Mouse (Mus musculus): Measurements from ENCODE around the gene Aldh9a1. TPM values are rescaled to one million over a fixed set of nuclear protein-coding genes. Genes with fewer than 3 reads are reported as not detected.

Gene Aldh9a1
- polyA plus RNA-seq, 1 experiment from 2014 or later, result 36.5 TPM

DNA sequence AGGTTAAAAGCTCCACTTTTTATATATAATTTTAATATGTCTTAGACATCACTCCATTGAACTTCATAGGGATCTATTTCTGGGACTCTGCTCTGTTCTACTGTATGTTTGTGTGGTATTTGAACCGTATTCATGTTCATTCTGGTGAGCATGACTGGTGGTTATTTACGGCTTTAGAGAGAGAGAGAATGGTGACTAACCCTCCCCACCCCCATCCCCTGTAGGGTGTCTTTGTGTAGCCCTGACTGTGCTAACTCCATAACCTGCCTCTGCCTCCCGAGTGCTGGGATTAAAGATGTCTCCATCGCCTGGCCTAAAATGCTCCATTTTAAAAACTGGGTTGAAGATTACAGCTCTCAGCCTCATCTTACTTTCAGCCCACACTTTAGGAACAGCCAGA is 10.5 kb downstream of the Aldh9a1 start:
- no peak for DNase-seq (ENCODE audit: low spot score)
- Histone ChIP-seq H3K9ac (ENCODE audit: low read length) (no peak overlapping the region), H3K27ac (replicated peaks; ENCODE audit: low read depth, low read length) (no peak overlapping the region), H3K4me3 (ENCODE audit: low read depth, low read length) (no peak overlapping the region), H3K27me3 (ENCODE audit: control insufficient read depth, insufficient read depth, low read length) (no peaks in the 10 kb centered on the region), H3K36me3 (ENCODE audit: control insufficient read depth, insufficient read depth, low read length) (peaks cover 3% of the 10 kb centered on the region; the same call in 1 of the 2 replicates), H3K9me3 (ENCODE audit: control insufficient read depth, low read length) (no peaks in the 10 kb centered on the region), H3K4me2 (ENCODE audit: low read depth, severe bottlenecking) (no peak overlapping the region), H3K4me1 (ENCODE audit: control insufficient read depth, insufficient read depth, low read length) (no peaks in the 10 kb centered on the region)
- no peak for ATAC-seq (ENCODE audit: insufficient number of reproducible peaks, low FRiP score, low TSS enrichment, low read depth)
- 80% methylated on average over 4 of the region's 4 CpGs for WGBS

- Histone ChIP-seq H3K36me3 (ENCODE audit: control insufficient read depth, insufficient read depth, low read length) (no peaks in the 10 kb centered on the region; the same call in 1 of the 2 replicates), H3K4me2 (ENCODE audit: low read depth, severe bottlenecking) (no peak overlapping the region), H3K27me3 (ENCODE audit: control insufficient read depth, insufficient read depth, low read length) (no peaks in the 10 kb centered on the region), H3K4me1 (ENCODE audit: control insufficient read depth, insufficient read depth, low read length) (no peaks in the 10 kb centered on the region), H3K27ac (replicated peaks; ENCODE audit: low read depth, low read length) (no peak overlapping the region), H3K4me3 (ENCODE audit: low read depth, low read length) (no peak overlapping the region), H3K9ac (ENCODE audit: low read length) (no peak overlapping the region), H3K9me3 (ENCODE audit: control insufficient read depth, low read length) (no peaks in the 10 kb centered on the region)
- 80% methylated on average over 4 of the region's 4 CpGs for WGBS
- ATAC-seq (ENCODE audit: insufficient number of reproducible peaks, low FRiP score, low TSS enrichment, low read depth), result no peak
- no peak for DNase-seq (ENCODE audit: low spot score)
Observed at GRCm38 (mm10) chr1:167362819-167363218, 13.0 kb downstream of the Aldh9a1 start.

DNA sequence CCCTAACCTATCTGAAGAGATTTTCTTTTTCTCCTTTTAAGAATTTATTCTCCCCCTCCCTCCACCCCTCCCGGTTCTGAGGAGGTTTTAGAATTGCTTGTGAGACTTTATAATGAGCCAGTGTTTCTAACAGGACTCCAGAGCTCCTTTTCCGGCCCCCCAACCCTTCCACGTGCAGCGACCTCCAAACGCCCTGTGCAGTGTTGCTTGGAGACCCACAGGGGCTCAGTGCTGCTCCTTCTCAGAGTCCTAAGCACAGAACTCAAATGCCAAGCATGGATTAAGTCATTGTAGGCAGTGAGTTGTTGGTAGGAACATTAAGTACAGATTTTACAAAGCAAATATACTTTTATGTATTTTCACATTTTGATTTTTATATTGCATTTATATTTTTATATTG is 13.5 kb downstream of the Aldh9a1 start:
- no peak overlapping the region for H3K4me2 ChIP-seq (ENCODE audit: low read depth, severe bottlenecking)
- no peak overlapping the region for H3K4me3 ChIP-seq (ENCODE audit: low read depth, low read length)
- no peak overlapping the region for H3K9ac ChIP-seq (ENCODE audit: low read length)
- H3K27ac ChIP-seq (replicated peaks; ENCODE audit: low read depth, low read length), result no peak overlapping the region
- ATAC-seq (ENCODE audit: insufficient number of reproducible peaks, low FRiP score, low TSS enrichment, low read depth) (no peak), DNase-seq (ENCODE audit: low spot score) (no peak)
- H3K9me3 ChIP-seq (ENCODE audit: control insufficient read depth, low read length), result no peaks in the 10 kb centered on the region
- no peaks in the 10 kb centered on the region; the same call in 1 of the 2 replicates for H3K36me3 ChIP-seq (ENCODE audit: control insufficient read depth, insufficient read depth, low read length)
- 73% methylated on average over 5 of the region's 5 CpGs for WGBS
- H3K27me3 ChIP-seq (ENCODE audit: control insufficient read depth, insufficient read depth, low read length), result no peaks in the 10 kb centered on the region
- H3K4me1 ChIP-seq (ENCODE audit: control insufficient read depth, insufficient read depth, low read length), result no peaks in the 10 kb centered on the region

DNA sequence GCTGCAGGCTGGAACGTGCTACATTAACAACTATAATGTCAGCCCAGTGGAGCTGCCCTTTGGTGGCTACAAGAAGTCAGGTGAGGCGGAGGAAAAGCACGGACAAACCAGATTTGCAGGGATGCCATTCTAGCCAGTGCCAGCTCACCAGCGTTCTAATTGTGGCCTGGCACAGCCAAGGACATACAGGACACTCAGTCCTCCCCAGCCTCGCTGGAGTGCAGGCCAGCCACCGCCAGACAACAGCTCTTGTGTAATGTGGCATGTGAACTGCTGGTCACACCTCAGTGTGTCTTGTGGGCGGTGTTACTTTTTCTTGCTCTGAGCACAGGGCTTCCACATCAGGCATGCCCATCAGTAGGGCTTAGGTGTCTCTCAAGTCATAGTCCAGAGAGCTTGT is 16.0 kb downstream of the Aldh9a1 start:
- DNase-seq (ENCODE audit: low spot score), result no peak
- Histone ChIP-seq H3K4me2 (ENCODE audit: low read depth, severe bottlenecking) (no peak overlapping the region), H3K27me3 (ENCODE audit: control insufficient read depth, insufficient read depth, low read length) (no peaks in the 10 kb centered on the region), H3K4me3 (ENCODE audit: low read depth, low read length) (no peak overlapping the region), H3K4me1 (ENCODE audit: control insufficient read depth, insufficient read depth, low read length) (no peaks in the 10 kb centered on the region), H3K9ac (ENCODE audit: low read length) (no peak overlapping the region), H3K36me3 (ENCODE audit: control insufficient read depth, insufficient read depth, low read length) (no peaks in the 10 kb centered on the region; the same call in 1 of the 2 replicates), H3K27ac (replicated peaks; ENCODE audit: low read depth, low read length) (no peak overlapping the region), H3K9me3 (ENCODE audit: control insufficient read depth, low read length) (no peaks in the 10 kb centered on the region)
- WGBS, result 89% methylated on average over 7 of the region's 7 CpGs
- no peak for ATAC-seq (ENCODE audit: insufficient number of reproducible peaks, low FRiP score, low TSS enrichment, low read depth)

GRCm38 (mm10) chr1:167366621-167367020 is 16.8 kb downstream of the Aldh9a1 start:
- H3K36me3 ChIP-seq (ENCODE audit: control insufficient read depth, insufficient read depth, low read length), result no peaks in the 10 kb centered on the region
- H3K9ac ChIP-seq (ENCODE audit: low read length), result no peak overlapping the region
- H3K4me3 ChIP-seq (ENCODE audit: low read depth, low read length), result no peak overlapping the region
- H3K27ac ChIP-seq (replicated peaks; ENCODE audit: low read depth, low read length), result no peak overlapping the region
- H3K4me2 ChIP-seq (ENCODE audit: low read depth, severe bottlenecking), result no peak overlapping the region
- ATAC-seq (ENCODE audit: insufficient number of reproducible peaks, low FRiP score, low TSS enrichment, low read depth) (no peak), DNase-seq (ENCODE audit: low spot score) (no peak)
- no peaks in the 10 kb centered on the region for H3K27me3 ChIP-seq (ENCODE audit: control insufficient read depth, insufficient read depth, low read length)
- WGBS, result 90% methylated on average over 6 of the region's 6 CpGs
- no peaks in the 10 kb centered on the region for H3K4me1 ChIP-seq (ENCODE audit: control insufficient read depth, insufficient read depth, low read length)
- no peaks in the 10 kb centered on the region for H3K9me3 ChIP-seq (ENCODE audit: control insufficient read depth, low read length)

GRCm38 (mm10) chr1:167368018-167368417 is 18.2 kb downstream of the Aldh9a1 start:
- WGBS, result 93% methylated on average over 4 of the region's 4 CpGs
- no peak for ATAC-seq (ENCODE audit: insufficient number of reproducible peaks, low FRiP score, low TSS enrichment, low read depth)
- no peak overlapping the region for H3K27ac ChIP-seq (replicated peaks; ENCODE audit: low read depth, low read length)

GRCm38 (mm10) chr1:167368513-167368912 is 18.7 kb downstream of the Aldh9a1 start:
- 87% methylated on average over 7 of the region's 7 CpGs for WGBS
- Histone ChIP-seq H3K4me2 (ENCODE audit: low read depth, severe bottlenecking) (no peak overlapping the region), H3K36me3 (ENCODE audit: control insufficient read depth, insufficient read depth, low read length) (no peaks in the 10 kb centered on the region), H3K4me1 (ENCODE audit: control insufficient read depth, insufficient read depth, low read length) (no peaks in the 10 kb centered on the region), H3K27ac (replicated peaks; ENCODE audit: low read depth, low read length) (no peak overlapping the region), H3K9ac (ENCODE audit: low read length) (no peak overlapping the region), H3K9me3 (ENCODE audit: control insufficient read depth, low read length) (no peaks in the 10 kb centered on the region), H3K4me3 (ENCODE audit: low read depth, low read length) (no peak overlapping the region), H3K27me3 (ENCODE audit: control insufficient read depth, insufficient read depth, low read length) (no peaks in the 10 kb centered on the region)
- ATAC-seq (ENCODE audit: insufficient number of reproducible peaks, low FRiP score, low TSS enrichment, low read depth) (no peak), DNase-seq (ENCODE audit: low spot score) (no peak)

More at GRCm38 (mm10) chr1:167368018-167368417, 18.2 kb downstream of the Aldh9a1 start:
- Histone ChIP-seq H3K27me3 (ENCODE audit: control insufficient read depth, insufficient read depth, low read length) (no peaks in the 10 kb centered on the region), H3K36me3 (ENCODE audit: control insufficient read depth, insufficient read depth, low read length) (no peaks in the 10 kb centered on the region), H3K4me1 (ENCODE audit: control insufficient read depth, insufficient read depth, low read length) (no peaks in the 10 kb centered on the region), H3K9me3 (ENCODE audit: control insufficient read depth, low read length) (no peaks in the 10 kb centered on the region), H3K9ac (ENCODE audit: low read length) (no peak overlapping the region), H3K4me2 (ENCODE audit: low read depth, severe bottlenecking) (no peak overlapping the region), H3K4me3 (ENCODE audit: low read depth, low read length) (no peak overlapping the region)
- DNase-seq (ENCODE audit: low spot score), result no peak

GRCm38 (mm10) chr1:167369905-167370304 is 20.1 kb downstream of the Aldh9a1 start:
- Histone ChIP-seq H3K27me3 (ENCODE audit: control insufficient read depth, insufficient read depth, low read length) (no peaks in the 10 kb centered on the region), H3K27ac (replicated peaks; ENCODE audit: low read depth, low read length) (no peak overlapping the region), H3K9ac (ENCODE audit: low read length) (no peak overlapping the region), H3K4me3 (ENCODE audit: low read depth, low read length) (no peak overlapping the region), H3K9me3 (ENCODE audit: control insufficient read depth, low read length) (no peaks in the 10 kb centered on the region), H3K4me1 (ENCODE audit: control insufficient read depth, insufficient read depth, low read length) (0 out of 2 replicates have a peak, but pooled peaks cover 3% of the 10 kb centered on the region), H3K36me3 (ENCODE audit: control insufficient read depth, insufficient read depth, low read length) (no peaks in the 10 kb centered on the region), H3K4me2 (ENCODE audit: low read depth, severe bottlenecking) (no peak overlapping the region)
- ATAC-seq (ENCODE audit: insufficient number of reproducible peaks, low FRiP score, low TSS enrichment, low read depth) (no peak; the same call in 1 of the 2 replicates), DNase-seq (ENCODE audit: low spot score) (peak; percentile 93)
- WGBS, result 15% methylated on average over 7 of the region's 7 CpGs

GRCm38 (mm10) chr1:167372739-167373138 is 22.9 kb downstream of the Aldh9a1 start:
- no peak overlapping the region for H3K4me2 ChIP-seq (ENCODE audit: low read depth, severe bottlenecking)
- H3K4me3 ChIP-seq (ENCODE audit: low read depth, low read length), result no peak overlapping the region
- no peak for ATAC-seq (ENCODE audit: insufficient number of reproducible peaks, low FRiP score, low TSS enrichment, low read depth)
- DNase-seq (ENCODE audit: low spot score), result no peak
- H3K27ac ChIP-seq (replicated peaks; ENCODE audit: low read depth, low read length), result no peak overlapping the region
- H3K9ac ChIP-seq (ENCODE audit: low read length), result no peak overlapping the region
- 0 out of 2 replicates have a peak, but pooled peaks cover 3% of the 10 kb centered on the region for H3K4me1 ChIP-seq (ENCODE audit: control insufficient read depth, insufficient read depth, low read length)
- no peaks in the 10 kb centered on the region for H3K27me3 ChIP-seq (ENCODE audit: control insufficient read depth, insufficient read depth, low read length)
- H3K36me3 ChIP-seq (ENCODE audit: control insufficient read depth, insufficient read depth, low read length), result 0 out of 2 replicates have a peak, but pooled peaks cover 2% of the 10 kb centered on the region
- 95% methylated on average over 7 of the region's 7 CpGs for WGBS
- no peaks in the 10 kb centered on the region for H3K9me3 ChIP-seq (ENCODE audit: control insufficient read depth, low read length)
